Mouse (Mus musculus) forebrain, embryonic 14.5 days (tissue): ENCODE data around the gene Pacsin1. TPM values are rescaled to one million over a fixed set of nuclear protein-coding genes. Genes with fewer than 3 reads are reported as not detected.

Source experiments
- ATAC-seq: fragments of 200-750 bp; cut with Nextera tagmentation; 2 replicates; pipeline ENCODE4 v1.8.0; 2017; ENCODE audit warnings: mild to moderate bottlenecking, moderate library complexity
- DNase-seq: peaks from one replicate; pipeline ENCODE4 v3.0.0-alpha.2; 2015; ENCODE audit warnings: low spot score
- H3K27ac ChIP-seq: fragments of 300-500 bp; sonication (generic); 2 replicates; pipeline ENCODE4 v1.5.1; 2014; ENCODE audit warnings: low read depth, mild to moderate bottlenecking, control low read depth, low read length, moderate library complexity
- H3K27me3 ChIP-seq: fragments of 300-500 bp; sonication (generic); replicated peaks from 2 replicates; pipeline ENCODE4 v1.6.1; 2014; ENCODE audit warnings: low read length, control low read depth, mixed read lengths; ENCODE audit not compliant: control insufficient read depth, insufficient read depth
- H3K36me3 ChIP-seq: fragments of 300-500 bp; sonication (generic); 2 replicates; pipeline ENCODE4 v1.6.1; 2014; ENCODE audit warnings: low read length, control low read depth; ENCODE audit not compliant: control insufficient read depth, insufficient read depth
- H3K4me1 ChIP-seq: fragments of 300-500 bp; sonication (generic); 2 replicates; pipeline ENCODE4 v1.6.1; 2014; ENCODE audit warnings: antibody characterized with exemption, low read length, control low read depth; ENCODE audit not compliant: control insufficient read depth, insufficient read depth
- H3K4me2 ChIP-seq: fragments of 300-500 bp; sonication (generic); 2 replicates; pipeline ENCODE4 v1.6.1; 2014; ENCODE audit warnings: mild to moderate bottlenecking, control low read depth, low read length
- H3K4me3 ChIP-seq: fragments of 300-500 bp; sonication (generic); 2 replicates; pipeline ENCODE4 v1.5.1; 2014; ENCODE audit warnings: low read depth, low read length, control low read depth
- H3K9ac ChIP-seq: fragments of 300-500 bp; sonication (generic); 2 replicates; pipeline ENCODE4 v1.6.1; 2014; ENCODE audit warnings: mild to moderate bottlenecking, low read length, control low read depth, moderate library complexity
- H3K9me3 ChIP-seq: fragments of 300-500 bp; sonication (generic); replicated peaks from 2 replicates; pipeline ENCODE4 v1.6.1; 2016; ENCODE audit warnings: low read length, control low read depth, mixed read lengths; ENCODE audit not compliant: control insufficient read depth
- WGBS: fragments of 180-500 bp; shearing (Covaris S2); extraction: QIAGEN DNeasy Blood & Tissue Kit; methylation state at CpG from one replicate; pipeline ENCODE4 v1.1.7; 2014; 5-methylcytosine and 5-hydroxymethylcytosine counted together
- polyA plus RNA-seq: library from polyadenylated mRNA; unstranded; fragments of >200 nt; fragmentation: Nextera tagmentation; extraction: Ambion mirVana; gene quantifications from 2 replicates; pipeline ENCODE4 v1.2.1, GENCODE M21; 2014

Pacsin1 gene
- polyA plus RNA-seq, 1 experiment from 2014 or later, result 22.2 TPM

- DNase-seq (no peak), ATAC-seq (no peak)
- Histone ChIP-seq H3K4me1 (no peaks in the 10 kb centered on the region; the same call in 1 of the 2 replicates), H3K9me3 (no peaks in the 10 kb centered on the region), H3K27ac (no peak overlapping the region), H3K27me3 (no peaks in the 10 kb centered on the region), H3K4me2 (no peak overlapping the region), H3K4me3 (no peak overlapping the region), H3K36me3 (no peaks in the 10 kb centered on the region), H3K9ac (no peak overlapping the region)
- WGBS, result 70% methylated on average over 14 of the region's 14 CpGs
These were observed 64.4 kb downstream of the Pacsin1 start for GRCm38 (mm10) chr17:27719663-27720062.

GRCm38 (mm10) chr17:27720326-27720725 is 65.0 kb downstream of the Pacsin1 start:
- WGBS, result 23% methylated on average over 9 of the region's 9 CpGs
- Histone ChIP-seq H3K4me3 (no peak overlapping the region), H3K36me3 (no peaks in the 10 kb centered on the region), H3K4me2 (no peak overlapping the region), H3K9me3 (no peaks in the 10 kb centered on the region), H3K9ac (no peak overlapping the region), H3K4me1 (no peaks in the 10 kb centered on the region; the same call in 1 of the 2 replicates), H3K27me3 (no peaks in the 10 kb centered on the region), H3K27ac (no peak overlapping the region)
- DNase-seq, result no peak
- no peak for ATAC-seq

GRCm38 (mm10) chr17:27721125-27721664 is 65.9 kb downstream of the Pacsin1 start:
- 76% methylated on average over 9 of the region's 9 CpGs for WGBS
- Histone ChIP-seq H3K9ac (no peak overlapping the region), H3K4me1 (peaks cover 3% of the 10 kb centered on the region; the same call in 1 of the 2 replicates), H3K4me3 (no peak overlapping the region), H3K36me3 (no peaks in the 10 kb centered on the region), H3K9me3 (no peaks in the 10 kb centered on the region), H3K27ac (no peak overlapping the region), H3K4me2 (no peak overlapping the region), H3K27me3 (no peaks in the 10 kb centered on the region)
- no peak for ATAC-seq
- no peak for DNase-seq

GRCm38 (mm10) chr17:27724327-27724726 is 69.0 kb downstream of the Pacsin1 start:
- ATAC-seq (no peak), DNase-seq (no peak)
- H3K4me2 ChIP-seq, result no peak overlapping the region
- no peaks in the 10 kb centered on the region for H3K9me3 ChIP-seq
- no peaks in the 10 kb centered on the region for H3K27me3 ChIP-seq
- H3K4me3 ChIP-seq, result no peak overlapping the region
- no peak overlapping the region for H3K9ac ChIP-seq
- H3K4me1 ChIP-seq, result 0 out of 2 replicates have a peak, but pooled peaks cover 3% of the 10 kb centered on the region
- WGBS, result 35% methylated on average over 3 of the region's 3 CpGs
- no peaks in the 10 kb centered on the region for H3K36me3 ChIP-seq
- H3K27ac ChIP-seq, result no peak overlapping the region

- no peak overlapping the region for H3K27ac ChIP-seq
- H3K4me2 ChIP-seq, result no peak overlapping the region
- ATAC-seq (no peak), DNase-seq (no peak)
- H3K9me3 ChIP-seq, result no peaks in the 10 kb centered on the region
- H3K36me3 ChIP-seq, result no peaks in the 10 kb centered on the region
- no peaks in the 10 kb centered on the region for H3K27me3 ChIP-seq
- 27% methylated on average over 10 of the region's 10 CpGs for WGBS
- H3K4me3 ChIP-seq, result no peak overlapping the region
- H3K4me1 ChIP-seq, result 0 out of 2 replicates have a peak, but pooled peaks cover 3% of the 10 kb centered on the region
- no peak overlapping the region for H3K9ac ChIP-seq
These were observed 69.7 kb downstream of the Pacsin1 start for GRCm38 (mm10) chr17:27725011-27725410.

GRCm38 (mm10) chr17:27725412-27725811 is 70.1 kb downstream of the Pacsin1 start:
- Histone ChIP-seq H3K36me3 (no peaks in the 10 kb centered on the region), H3K9ac (no peak overlapping the region), H3K4me1 (0 out of 2 replicates have a peak, but pooled peaks cover 3% of the 10 kb centered on the region), H3K4me2 (no peak overlapping the region), H3K4me3 (no peak overlapping the region), H3K27me3 (no peaks in the 10 kb centered on the region), H3K9me3 (no peaks in the 10 kb centered on the region), H3K27ac (no peak overlapping the region)
- ATAC-seq, result no peak
- no peak for DNase-seq
- WGBS, result 7% methylated on average over 10 of the region's 10 CpGs

GRCm38 (mm10) chr17:27726527-27726926 is 71.2 kb downstream of the Pacsin1 start:
- H3K27ac ChIP-seq, result no peak overlapping the region
- no peak overlapping the region for H3K4me2 ChIP-seq
- no peak overlapping the region for H3K9ac ChIP-seq
- H3K4me1 ChIP-seq, result 0 out of 2 replicates have a peak, but pooled peaks cover 3% of the 10 kb centered on the region
- WGBS, result 58% methylated on average over 7 of the region's 7 CpGs
- no peak for DNase-seq
- no peak overlapping the region for H3K4me3 ChIP-seq
- H3K36me3 ChIP-seq, result no peaks in the 10 kb centered on the region
- no peaks in the 10 kb centered on the region for H3K27me3 ChIP-seq
- no peaks in the 10 kb centered on the region for H3K9me3 ChIP-seq
- ATAC-seq, result no peak

GRCm38 (mm10) chr17:27728770-27729169 is 73.5 kb downstream of the Pacsin1 start, which contains the start of gene Spdef:
Gene Spdef (minus strand): TSS chr17:27728955.
- Histone ChIP-seq H3K4me1 (0 out of 2 replicates have a peak, but pooled peaks cover 3% of the 10 kb centered on the region), H3K4me2 (no peak within 1 kb of the TSS), H3K4me3 (no peak within 1 kb of the TSS), H3K9ac (no peak within 1 kb of the TSS), H3K27me3 (no peaks in the 10 kb centered on the region), H3K9me3 (no peaks in the 10 kb centered on the region), H3K27ac (no peak within 1 kb of the TSS), H3K36me3 (no peaks in the 10 kb centered on the region)
- no peak for ATAC-seq
- DNase-seq, result no peak
- 72% methylated on average over 10 of the region's 10 CpGs for WGBS

- Histone ChIP-seq H3K4me3 (no peak overlapping the region), H3K27ac (no peak overlapping the region), H3K4me2 (no peak overlapping the region), H3K36me3 (no peaks in the 10 kb centered on the region), H3K9me3 (no peaks in the 10 kb centered on the region), H3K4me1 (no peaks in the 10 kb centered on the region), H3K27me3 (no peaks in the 10 kb centered on the region), H3K9ac (no peak overlapping the region)
- WGBS, result 65% methylated on average over 5 of the region's 5 CpGs
- ATAC-seq, result no peak
- no peak for DNase-seq
These were observed 76.8 kb downstream of the Pacsin1 start for GRCm38 (mm10) chr17:27732152-27732551.
